Mouse (Mus musculus) Patski (cell line): ENCODE results near the gene Lrrc20. TPM values are rescaled to one million over a fixed set of nuclear protein-coding genes. Genes with fewer than 3 reads are reported as not detected.

Experiments
- ATAC-seq: fragments of 100-300 bp; one replicate; pipeline ENCODE4 v1.8.0; 2021
- CTCF ChIA-PET: fragments of 350-600 bp; sonication (Branson Sonifier 250); formaldehyde crosslinking; loops from one replicate; lab custom pipeline; 2022; ENCODE audit warnings: inconsistent platforms; lab: Charles Lee
- POLR2A ChIA-PET: fragments of 350-600 bp; sonication (Branson Sonifier 250); formaldehyde crosslinking; loops from one replicate; lab custom pipeline; 2022; ENCODE audit warnings: antibody characterized with exemption, inconsistent platforms; lab: Charles Lee
- DNase-seq: peaks from one replicate; pipeline ENCODE4 v3.0.0-alpha.2; 2011; ENCODE audit warnings: low read depth, low spot score
- H3K27me3 ChIP-seq: fragments of 371-371 bp; one replicate; pipeline ENCODE4 v1.5.1; 2021
- CTCF ChIP-seq: fragments of 100-300 bp; IDR thresholded peaks from one replicate; pipeline ENCODE4 v1.5.1; 2021
- in situ Hi-C: fragments of 300-500 bp; cut with MboI; formaldehyde crosslinking; loops from 3 replicates; pipeline ENCODE4 v1.11.1; 2018; ENCODE audit warnings: low pct_unique_long_range_greater_than_20kb, mixed read lengths
- polyA plus RNA-seq: library from polyadenylated mRNA; unstranded; gene quantifications from one replicate; pipeline ENCODE4 v1.2.3, GENCODE M21; 2021

The Lrrc20 gene
- polyA plus RNA-seq, 1 experiment from 2014 or later, result 14.0 TPM

DNA sequence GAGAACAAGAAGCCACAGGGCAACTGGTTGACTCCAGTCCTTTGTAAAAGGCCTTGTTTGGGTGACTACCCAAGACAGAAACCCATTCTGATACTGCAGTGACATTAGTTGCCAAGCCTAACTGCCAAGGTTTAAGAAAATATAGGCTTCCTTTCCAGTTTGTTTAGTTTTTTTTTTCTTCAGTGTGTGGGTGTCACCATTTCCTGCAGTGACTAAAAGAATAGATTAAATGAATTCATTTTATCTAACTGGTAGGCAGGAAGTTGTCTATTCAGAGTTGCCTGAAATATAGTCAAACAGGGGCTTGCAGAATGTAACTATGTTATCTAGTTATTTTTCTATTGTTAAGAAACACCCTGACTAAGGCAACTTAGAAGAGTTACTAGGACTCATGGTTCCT lies 83.9 kb downstream of the Lrrc20 start:
- no peak for DNase-seq
- in situ Hi-C loops, result loop anchor here (5.0 kb wide), 1 partner anchor 67 kb away; no protein-coding TSS in a partner anchor
- ChIA-PET POLR2A (no interaction called here), CTCF (interaction anchor here (1.1 kb wide), 1 partner anchor 42 kb away, joined by 3 read pairs; no protein-coding TSS in a partner anchor)
- no peak for ATAC-seq
- no peak for TF ChIP-seq CTCF
- H3K27me3 ChIP-seq, result no peaks in the 10 kb centered on the region

DNA sequence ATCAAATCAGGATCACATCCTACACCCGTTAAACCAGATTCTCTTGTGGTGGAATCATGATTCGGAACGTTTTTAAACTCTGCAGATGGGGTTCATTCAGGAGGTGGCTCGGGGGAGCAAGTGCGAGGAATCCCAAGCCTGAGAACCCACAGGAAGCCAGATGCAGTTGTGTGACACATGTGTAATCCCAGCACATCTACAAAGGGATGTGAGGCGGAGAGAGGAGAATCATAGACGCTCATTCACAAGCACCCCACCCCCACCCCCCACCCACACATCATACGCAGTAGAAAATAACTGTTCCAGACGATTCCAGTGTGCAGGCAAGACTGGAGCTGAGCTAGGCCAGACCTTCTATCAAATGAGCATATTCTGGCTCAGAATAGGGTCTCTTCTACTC lies 87.9 kb downstream of the Lrrc20 start:
- in situ Hi-C loops, result no loop called here
- POLR2A ChIA-PET, result interaction anchor here (0.6 kb wide), 2 partner anchors 16 to 57 kb away, joined by 3 to 4 read pairs; no protein-coding TSS in a partner anchor
- TF ChIP-seq CTCF, result no peak
- CTCF ChIA-PET, result no interaction called here
- DNase-seq (no peak), ATAC-seq (no peak)
- H3K27me3 ChIP-seq, result no peaks in the 10 kb centered on the region

DNA sequence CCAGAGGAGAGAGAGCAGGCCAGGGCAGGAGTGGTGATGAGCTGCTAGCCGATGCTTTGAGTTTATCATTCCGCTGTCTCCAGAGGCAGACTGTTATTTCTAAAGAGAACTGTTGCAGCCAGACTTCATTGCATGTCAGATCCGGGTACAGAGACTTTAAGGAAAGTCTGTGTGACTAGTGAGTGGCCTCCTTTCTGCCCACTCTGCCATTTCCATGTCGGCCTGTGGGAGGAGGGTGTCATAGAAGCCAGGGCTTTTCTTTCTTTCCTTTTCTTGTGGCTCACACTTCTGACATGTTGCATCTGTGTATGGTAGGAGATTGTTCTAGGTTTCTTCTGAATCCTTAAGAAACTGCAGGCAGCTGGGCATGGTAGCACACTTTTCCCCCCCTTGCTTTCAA lies 88.8 kb downstream of the Lrrc20 start:
- CTCF ChIA-PET, result interaction anchor here (0.7 kb wide), 1 partner anchor 14 kb away, joined by 3 read pairs; no protein-coding TSS in a partner anchor
- DNase-seq, result no peak
- H3K27me3 ChIP-seq, result no peaks in the 10 kb centered on the region
- no peak for TF ChIP-seq CTCF
- POLR2A ChIA-PET, result interaction anchor here (0.6 kb wide), 1 partner anchor 15 kb away, joined by 4 read pairs; no protein-coding TSS in a partner anchor
- in situ Hi-C loops, result no loop called here
- ATAC-seq, result no peak

DNA sequence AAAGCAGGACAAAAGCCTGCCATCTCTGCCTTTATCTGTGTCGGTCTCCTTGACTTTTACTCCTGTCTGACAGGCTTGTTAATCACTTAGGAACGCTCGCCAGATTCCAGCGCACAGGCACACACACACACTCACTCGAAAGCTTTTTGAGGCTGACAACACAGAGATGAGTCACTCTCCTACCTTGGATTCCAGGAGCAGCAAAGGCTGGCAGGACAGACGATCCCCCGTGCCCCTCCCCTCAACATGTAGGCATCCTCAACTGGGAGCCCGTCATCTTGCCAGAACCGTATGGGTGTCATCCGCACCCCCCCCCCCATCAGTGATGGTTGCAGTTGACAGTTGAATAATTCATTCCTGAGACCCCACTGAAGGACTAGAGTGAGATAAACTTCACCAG lies 94.6 kb downstream of the Lrrc20 start:
- no peak for TF ChIP-seq CTCF
- POLR2A ChIA-PET, result no interaction called here
- in situ Hi-C loops, result no loop called here
- DNase-seq, result peak; percentile 55
- CTCF ChIA-PET, result interaction anchor here (0.5 to 2.5 kb wide), 4 partner anchors 8 to 1000 kb away, joined by 4 to 6 read pairs (median 4); no protein-coding TSS in a partner anchor
- peak; percentile 48 for ATAC-seq
- H3K27me3 ChIP-seq, result no peaks in the 10 kb centered on the region

DNA sequence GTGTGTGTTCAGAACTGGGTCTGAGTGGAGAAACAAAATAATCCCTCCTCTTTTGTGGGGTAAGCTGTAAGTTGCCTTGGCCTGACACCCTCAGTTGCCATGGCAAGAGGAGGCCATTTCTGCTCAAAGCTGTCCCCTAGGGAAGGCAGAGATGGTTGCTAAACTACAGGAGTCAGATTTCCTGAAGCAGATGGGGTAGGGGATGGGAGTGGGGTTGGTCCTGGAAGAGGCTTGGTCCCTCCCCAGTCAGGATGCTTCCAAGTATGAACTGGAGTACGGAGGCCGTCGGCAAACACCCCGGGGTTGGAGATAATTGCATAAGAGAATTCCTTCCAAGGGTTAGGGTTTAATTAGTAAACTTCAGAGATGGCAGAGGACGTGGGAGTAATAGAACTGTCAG lies 96.5 kb downstream of the Lrrc20 start:
- DNase-seq, result no peak
- no peak for ATAC-seq
- H3K27me3 ChIP-seq, result no peaks in the 10 kb centered on the region
- in situ Hi-C loops, result no loop called here
- ChIA-PET CTCF (no interaction called here), POLR2A (no interaction called here)
- TF ChIP-seq CTCF, result no peak

DNA sequence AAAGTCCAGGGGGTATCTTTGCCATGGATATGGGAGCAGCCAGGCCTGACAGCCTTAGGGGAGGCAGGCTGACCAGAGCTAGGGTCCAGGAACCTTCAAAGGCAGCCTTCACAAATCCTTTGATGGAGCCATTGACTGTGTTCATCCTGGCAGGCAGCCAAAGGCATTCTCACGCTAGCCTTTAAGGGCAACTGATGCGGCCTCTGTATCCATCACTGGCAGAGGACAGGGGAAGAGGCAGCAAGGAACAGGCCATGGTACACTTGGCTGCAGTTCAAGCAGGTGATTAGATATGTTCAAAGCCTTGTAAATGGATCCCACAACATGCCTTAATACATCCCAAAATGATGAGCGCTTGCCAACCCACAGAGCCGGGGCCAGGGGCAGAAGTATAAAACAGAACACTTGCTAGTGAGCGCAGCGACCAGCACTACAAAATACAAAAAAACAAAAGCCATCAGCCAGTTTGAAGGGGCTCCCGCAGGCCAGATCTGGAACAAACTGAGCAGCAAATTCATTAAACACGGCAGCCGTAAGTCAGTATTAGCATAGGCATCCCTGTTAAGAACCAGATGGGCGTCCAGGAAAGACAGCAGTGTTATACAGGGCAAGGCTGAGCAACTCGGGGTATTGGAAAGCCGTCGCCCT lies 100.6 kb downstream of the Lrrc20 start:
- ChIA-PET POLR2A (no interaction called here), CTCF (no interaction called here)
- no peak for TF ChIP-seq CTCF
- DNase-seq, result peak; percentile 60
- no peaks in the 10 kb centered on the region for H3K27me3 ChIP-seq
- ATAC-seq, result peak; percentile 48
- in situ Hi-C loops, result no loop called here

DNA sequence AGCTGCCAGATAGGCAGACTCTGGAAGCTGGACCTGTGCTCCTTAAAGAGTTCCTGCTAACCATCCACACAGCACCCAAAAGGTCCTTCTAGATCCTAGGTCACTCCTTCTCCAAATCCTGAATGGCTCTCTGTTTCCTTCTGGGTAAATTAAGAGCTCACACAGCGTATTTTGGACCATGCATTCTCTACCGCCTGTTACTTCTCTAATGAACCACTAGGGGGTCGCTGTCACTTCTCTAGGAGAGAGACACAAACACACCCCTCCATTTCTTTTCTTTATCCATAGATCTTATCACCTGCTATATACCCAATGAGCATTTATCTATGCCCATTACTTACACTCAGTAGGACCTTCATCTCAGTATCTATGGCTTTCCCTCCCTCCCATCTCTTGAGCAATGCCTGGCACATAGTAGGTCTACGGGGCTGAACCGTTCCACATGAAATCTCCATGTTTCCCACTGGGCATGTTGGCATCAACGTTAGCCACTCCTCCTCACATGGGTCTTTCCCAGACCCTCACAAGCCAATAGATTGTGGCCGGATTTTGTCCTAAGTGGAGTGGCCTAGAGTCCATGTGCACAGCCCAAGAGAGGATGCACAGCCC lies 111.7 kb downstream of the Lrrc20 start:
- no peaks in the 10 kb centered on the region for H3K27me3 ChIP-seq
- TF ChIP-seq CTCF, result no peak
- DNase-seq, result no peak
- ChIA-PET POLR2A (no interaction called here), CTCF (interaction anchor here (0.9 to 1.0 kb wide), 2 partner anchors 10 to 17 kb away, joined by 3 read pairs; no protein-coding TSS in a partner anchor)
- ATAC-seq, result no peak
- in situ Hi-C loops, result no loop called here

DNA sequence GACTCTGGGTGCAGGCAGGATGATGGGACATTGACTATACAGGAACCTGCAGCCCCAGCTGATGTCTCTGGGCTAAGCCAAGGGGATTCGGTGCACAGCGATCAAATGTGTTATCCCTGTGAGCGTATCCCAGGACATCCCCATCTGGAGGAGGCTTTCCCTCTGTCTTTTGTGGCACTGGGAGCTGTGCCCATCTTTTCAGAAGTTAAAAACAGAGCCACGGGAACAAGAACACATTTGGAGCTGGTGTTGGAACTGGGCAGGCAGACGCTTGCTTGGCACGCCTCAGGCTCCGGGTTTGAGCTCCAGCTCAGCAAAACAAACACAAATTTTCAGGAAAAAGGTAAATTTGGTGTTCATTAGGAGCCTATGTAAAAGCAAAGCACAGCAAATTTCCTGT lies 122.4 kb downstream of the Lrrc20 start:
- no peak for ATAC-seq
- ChIA-PET CTCF (interaction anchor here (0.9 kb wide), 1 partner anchor 131 kb away, joined by 3 read pairs; no protein-coding TSS in a partner anchor), POLR2A (no interaction called here)
- TF ChIP-seq CTCF, result no peak
- in situ Hi-C loops, result no loop called here
- DNase-seq, result no peak
- no peaks in the 10 kb centered on the region for H3K27me3 ChIP-seq

DNA sequence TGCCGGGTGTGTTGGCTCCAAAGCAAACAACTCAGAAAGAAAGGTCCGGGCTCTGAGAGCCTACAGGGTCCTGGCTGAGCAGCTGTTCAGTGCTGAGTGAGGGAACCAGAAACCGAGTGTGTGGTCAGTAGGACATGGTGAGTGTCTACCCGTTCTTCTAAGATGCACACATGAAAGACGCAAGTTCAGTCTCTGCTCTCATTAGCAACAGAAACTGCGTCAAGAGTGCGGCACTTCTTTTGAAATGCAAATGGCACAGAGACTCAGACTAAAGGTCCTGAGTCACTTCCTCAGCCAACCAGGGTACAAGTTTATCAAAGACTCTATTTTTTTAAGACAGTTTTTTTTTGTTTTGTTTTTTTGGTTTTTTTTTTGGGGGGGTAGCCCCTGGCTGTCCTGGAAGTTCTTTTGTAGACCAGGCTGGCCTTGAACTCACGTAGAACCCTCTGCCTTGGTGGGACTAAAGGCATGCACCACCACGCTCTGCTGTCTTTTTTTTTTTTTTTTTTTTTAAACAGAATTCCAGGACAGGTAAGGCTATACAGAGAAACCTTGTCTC lies 124.0 kb downstream of the Lrrc20 start:
- POLR2A ChIA-PET, result interaction anchor here (0.7 kb wide), 1 partner anchor 79 kb away, joined by 5 read pairs; no protein-coding TSS in a partner anchor
- no peaks in the 10 kb centered on the region for H3K27me3 ChIP-seq
- DNase-seq (no peak), ATAC-seq (no peak)
- CTCF ChIA-PET, result no interaction called here
- in situ Hi-C loops, result loop anchor here (5.0 kb wide), 2 partner anchors 107 to 132 kb away; no protein-coding TSS in a partner anchor
- no peak for TF ChIP-seq CTCF

DNA sequence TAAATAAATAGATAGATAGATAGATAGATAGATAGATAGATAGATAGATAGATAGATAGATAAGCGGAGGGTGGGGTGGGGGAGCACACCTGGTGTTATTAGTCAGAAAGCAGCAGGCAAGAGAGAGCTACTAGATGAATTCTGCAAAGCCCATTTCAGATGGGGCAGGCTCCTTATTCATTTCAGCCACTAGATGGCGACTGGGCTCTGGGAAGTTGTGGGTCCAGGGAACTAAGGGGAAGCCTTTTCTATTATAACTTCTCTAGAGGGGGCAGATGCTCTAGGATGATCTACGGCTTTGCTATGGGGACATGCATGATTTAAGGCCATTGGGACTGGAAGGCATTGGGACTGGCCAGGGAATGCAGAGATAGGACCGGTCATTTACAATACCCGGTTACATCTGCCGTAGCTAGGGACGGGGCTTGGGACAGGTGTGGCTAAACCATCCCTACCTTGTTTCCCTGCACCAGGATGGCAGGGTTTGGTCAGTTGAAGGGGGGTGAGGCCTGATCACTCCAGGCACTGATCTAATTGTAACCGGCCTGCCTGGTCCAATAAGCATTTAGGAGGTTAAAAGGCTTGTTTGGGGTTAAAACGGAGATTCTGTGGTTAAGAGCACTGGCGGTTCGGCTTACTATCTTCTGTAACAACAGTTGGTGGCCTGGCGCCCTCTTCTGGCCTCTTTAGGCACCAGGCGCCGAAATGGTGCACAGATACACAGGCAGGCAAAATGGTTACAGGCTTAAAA lies 126.9 kb downstream of the Lrrc20 start:
- in situ Hi-C loops, result loop anchor here (5.0 kb wide), 2 partner anchors 110 to 135 kb away; no protein-coding TSS in a partner anchor

More for the DNA sequence above, 126.9 kb downstream of the Lrrc20 start:
- DNase-seq, result no peak
- ATAC-seq, result peak; percentile 54
- ChIA-PET CTCF (interaction anchor here (0.8 to 4.3 kb wide), 18 partner anchors 9 to 145 kb away, joined by 3 to 22 read pairs (median 4); no protein-coding TSS in a partner anchor), POLR2A (interaction anchor here (0.6 to 0.7 kb wide), 2 partner anchors 34 to 138 kb away, joined by 3 read pairs; no protein-coding TSS in a partner anchor)
- no peaks in the 10 kb centered on the region for H3K27me3 ChIP-seq
- TF ChIP-seq CTCF, result peak; percentile 89
